In the genomic region with DNA sequence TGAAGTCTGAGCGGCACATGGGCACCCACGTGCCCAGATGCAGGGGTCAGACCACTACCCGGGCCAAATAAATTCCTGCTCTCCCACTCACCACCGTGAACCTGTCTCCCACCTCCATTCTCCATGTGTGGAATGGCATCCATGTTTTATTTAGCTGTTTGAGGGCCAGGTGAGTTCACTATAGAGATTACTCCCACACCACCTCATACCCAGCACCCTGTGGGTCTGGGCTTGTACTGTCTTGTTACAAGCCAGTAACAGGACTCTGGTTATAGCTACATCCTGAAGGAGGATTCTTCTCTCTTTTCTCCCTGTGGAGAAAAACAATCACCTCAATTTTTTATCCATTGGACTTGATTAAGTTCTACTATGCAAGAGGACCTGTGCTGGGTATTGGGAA, we compare ENCODE assay signal across 25 mouse cellular contexts.
"Had no signal": no experiment of that assay in that cellular context is flagged by ENCODE, and none has a peak within 500 bp of the region (broad histone marks: within the 10 kb centered on the region; RNA-seq: fewer than 3 reads in every experiment).

No protein-coding gene starts in this region.

- H3K27ac ChIP-seq: gastrocnemius, adult 2 months; heart, adult 2 months; hindbrain, embryonic 10.5 days; hindbrain, embryonic 12.5 days; hindbrain, embryonic 14.5 days; intestine, embryonic 15.5 days; layer of hippocampus, adult 2 months; limb, embryonic 13.5 days; limb, embryonic 15.5 days; liver, embryonic 12.5 days; liver, embryonic 14.5 days had no signal

- H3K4me3 ChIP-seq: gastrocnemius, adult 2 months; heart, adult 2 months; heart, embryonic 12.5 days; hindbrain, embryonic 10.5 days; hindbrain, embryonic 12.5 days; intestine, embryonic 15.5 days; layer of hippocampus, adult 2 months; limb, embryonic 13.5 days; limb, embryonic 15.5 days; liver, embryonic 12.5 days had no signal

- H3K9me3 ChIP-seq: heart, embryonic 12.5 days; hindbrain, embryonic 10.5 days; hindbrain, embryonic 12.5 days; intestine, embryonic 15.5 days; limb, embryonic 13.5 days; limb, embryonic 15.5 days; liver, embryonic 12.5 days had no signal

- DNase-seq: gastrocnemius, adult 2 months; gastrocnemius, postnatal 10 days; gastrocnemius, postnatal 36 days; heart, adult 2 months; heart, postnatal 10 days; heart, postnatal 4 days; kidney, adult 18-20 months; kidney, adult 8-10 months; kidney, postnatal 10 days; kidney, postnatal 25 days; kidney, postnatal 4 days; left cerebral cortex, postnatal 4 days had no signal

- H3K4me2 ChIP-seq: heart, embryonic 12.5 days; hindbrain, embryonic 12.5 days; hindbrain, embryonic 14.5 days; intestine, embryonic 15.5 days; limb, embryonic 13.5 days; limb, embryonic 15.5 days; liver, embryonic 12.5 days had no signal

- ATAC-seq: hindbrain, embryonic 16.5 days; inflammation-experienced regulatory T-cells, adult 6 months; intestine, embryonic 15.5 days; intestine, postnatal 0 days; liver, embryonic 12.5 days had no signal

- H3K36me3 ChIP-seq: heart, embryonic 12.5 days; hindbrain, embryonic 10.5 days; hindbrain, embryonic 12.5 days; intestine, embryonic 15.5 days; limb, embryonic 13.5 days; limb, embryonic 15.5 days; liver, embryonic 12.5 days had no signal

- H3K4me1 ChIP-seq: heart, embryonic 12.5 days; hindbrain, embryonic 12.5 days; intestine, embryonic 15.5 days; limb, embryonic 13.5 days; limb, embryonic 15.5 days; liver, embryonic 12.5 days had no signal

- H3K9ac ChIP-seq: heart, embryonic 12.5 days; hindbrain, embryonic 12.5 days; hindbrain, embryonic 14.5 days; intestine, embryonic 15.5 days; limb, embryonic 13.5 days; limb, embryonic 15.5 days; liver, embryonic 12.5 days; liver, embryonic 14.5 days had no signal
